Mouse (Mus musculus): ENCODE results near the gene Wdr86. TPM values are rescaled to one million over a fixed set of nuclear protein-coding genes. Genes with fewer than 3 reads are reported as not detected.

Wdr86 gene
- total and polyA plus RNA-seq, 2 experiments from 2014 or later: 6.7 to 16.5 TPM

GRCm38 (mm10) chr5:24719852-24720251 is 10.7 kb downstream of the Wdr86 start:
- 82% methylated on average over 3 of the region's 3 CpGs for WGBS
- H3K27me3 ChIP-seq (ENCODE audit: insufficient read depth, low read length): no peaks in the 10 kb centered on the region
- ATAC-seq (ENCODE audit: low FRiP score) (no peak), DNase-seq (ENCODE audit: low spot score) (no peak)
- no peak overlapping the region for H3K27ac ChIP-seq (ENCODE audit: low read depth, low read length)
- no peaks in the 10 kb centered on the region for H3K4me1 ChIP-seq (ENCODE audit: insufficient read depth, low read length)
- TF ChIP-seq CTCF (IDR thresholded peaks at IDR 0.05): no peak
- no peak overlapping the region for H3K4me3 ChIP-seq (ENCODE audit: low read depth, low read length)
- H3K36me3 ChIP-seq (ENCODE audit: insufficient read depth, low read length): no peaks in the 10 kb centered on the region
- H3K9ac ChIP-seq (replicated peaks; ENCODE audit: low read length, poor library complexity, severe bottlenecking): no peak overlapping the region
- H3K4me2 ChIP-seq (ENCODE audit: low read depth, low read length, poor library complexity, severe bottlenecking): no peak overlapping the region
- no peaks in the 10 kb centered on the region for H3K9me3 ChIP-seq (ENCODE audit: low read length)

GRCm38 (mm10) chr5:24718076-24718475 is 12.5 kb downstream of the Wdr86 start:
- Histone ChIP-seq H3K27ac (ENCODE audit: low read depth, low read length) (no peak overlapping the region), H3K4me3 (ENCODE audit: low read depth, low read length) (no peak overlapping the region), H3K36me3 (ENCODE audit: insufficient read depth, low read length) (no peaks in the 10 kb centered on the region), H3K9ac (replicated peaks; ENCODE audit: low read length, poor library complexity, severe bottlenecking) (no peak overlapping the region), H3K27me3 (ENCODE audit: insufficient read depth, low read length) (no peaks in the 10 kb centered on the region), H3K4me2 (ENCODE audit: low read depth, low read length, poor library complexity, severe bottlenecking) (no peak overlapping the region), H3K4me1 (ENCODE audit: insufficient read depth, low read length) (no peaks in the 10 kb centered on the region), H3K9me3 (ENCODE audit: low read length) (no peaks in the 10 kb centered on the region)
- ATAC-seq (ENCODE audit: low FRiP score) (no peak), DNase-seq (ENCODE audit: low spot score) (no peak)
- 92% methylated on average over 6 of the region's 6 CpGs for WGBS
- no peak for TF ChIP-seq CTCF (IDR thresholded peaks at IDR 0.05)

- Histone ChIP-seq H3K36me3 (ENCODE audit: insufficient read depth, low read length) (peaks cover 16% of the 10 kb centered on the region), H3K9me3 (ENCODE audit: low read length) (peaks cover 3% of the 10 kb centered on the region; the same call in 1 of the 2 replicates), H3K27me3 (ENCODE audit: insufficient read depth, low read length) (no peaks in the 10 kb centered on the region), H3K27ac (ENCODE audit: low read depth, low read length) (no peak overlapping the region), H3K4me1 (ENCODE audit: insufficient read depth, low read length) (no peaks in the 10 kb centered on the region), H3K9ac (replicated peaks; ENCODE audit: low read length, poor library complexity, severe bottlenecking) (no peak overlapping the region), H3K4me2 (ENCODE audit: low read depth, low read length, poor library complexity, severe bottlenecking) (no peak overlapping the region), H3K4me3 (ENCODE audit: low read depth, low read length) (no peak overlapping the region)
- DNase-seq (ENCODE audit: low spot score) (no peak), ATAC-seq (ENCODE audit: low FRiP score) (no peak)
- WGBS: 89% methylated on average over 6 of the region's 6 CpGs
- no peak for TF ChIP-seq CTCF (IDR thresholded peaks at IDR 0.05)
These were observed 16.5 kb downstream of the Wdr86 start for GRCm38 (mm10) chr5:24713987-24714386.

GRCm38 (mm10) chr5:24713199-24713598 is 17.3 kb downstream of the Wdr86 start:
- no peak overlapping the region for H3K4me3 ChIP-seq (ENCODE audit: low read depth, low read length)
- H3K9me3 ChIP-seq (ENCODE audit: low read length): peaks cover 3% of the 10 kb centered on the region; the same call in 1 of the 2 replicates
- H3K4me2 ChIP-seq (ENCODE audit: low read depth, low read length, poor library complexity, severe bottlenecking): no peak overlapping the region
- H3K9ac ChIP-seq (replicated peaks; ENCODE audit: low read length, poor library complexity, severe bottlenecking): no peak overlapping the region
- peaks cover 24% of the 10 kb centered on the region for H3K36me3 ChIP-seq (ENCODE audit: insufficient read depth, low read length)
- DNase-seq (ENCODE audit: low spot score): peak; percentile 90
- peak; percentile 57; the same call in 1 of the 2 replicates for ATAC-seq (ENCODE audit: low FRiP score)
- no peak for TF ChIP-seq CTCF (IDR thresholded peaks at IDR 0.05)
- no peak overlapping the region for H3K27ac ChIP-seq (ENCODE audit: low read depth, low read length)
- H3K27me3 ChIP-seq (ENCODE audit: insufficient read depth, low read length): no peaks in the 10 kb centered on the region
- 70% methylated on average over 2 of the region's 2 CpGs for WGBS
- H3K4me1 ChIP-seq (ENCODE audit: insufficient read depth, low read length): no peaks in the 10 kb centered on the region

GRCm38 (mm10) chr5:24711615-24712014 is 18.9 kb downstream of the Wdr86 start:
- peak; percentile 42 for TF ChIP-seq CTCF (IDR thresholded peaks at IDR 0.05)
- DNase-seq (ENCODE audit: low spot score): no peak
- H3K4me1 ChIP-seq (ENCODE audit: insufficient read depth, low read length): no peaks in the 10 kb centered on the region
- no peaks in the 10 kb centered on the region for H3K27me3 ChIP-seq (ENCODE audit: insufficient read depth, low read length)
- H3K9ac ChIP-seq (replicated peaks; ENCODE audit: low read length, poor library complexity, severe bottlenecking): no peak overlapping the region
- no peak overlapping the region for H3K27ac ChIP-seq (ENCODE audit: low read depth, low read length)
- no peak overlapping the region for H3K4me3 ChIP-seq (ENCODE audit: low read depth, low read length)
- H3K9me3 ChIP-seq (ENCODE audit: low read length): peaks cover 3% of the 10 kb centered on the region; the same call in 1 of the 2 replicates
- WGBS: 99% methylated on average over 6 of the region's 6 CpGs
- no peak overlapping the region for H3K4me2 ChIP-seq (ENCODE audit: low read depth, low read length, poor library complexity, severe bottlenecking)
- no peak for ATAC-seq (ENCODE audit: low FRiP score)
- peaks cover 40% of the 10 kb centered on the region for H3K36me3 ChIP-seq (ENCODE audit: insufficient read depth, low read length)

GRCm38 (mm10) chr5:24709962-24710361 is 20.6 kb downstream of the Wdr86 start:
- 58% methylated on average over 2 of the region's 2 CpGs for WGBS

More at GRCm38 (mm10) chr5:24709962-24710361, 20.6 kb downstream of the Wdr86 start:
- Histone ChIP-seq H3K4me1 (ENCODE audit: insufficient read depth, low read length) (no peaks in the 10 kb centered on the region), H3K4me2 (ENCODE audit: low read depth, low read length, poor library complexity, severe bottlenecking) (no peak overlapping the region), H3K36me3 (ENCODE audit: insufficient read depth, low read length) (peaks cover 54% of the 10 kb centered on the region), H3K27ac (ENCODE audit: low read depth, low read length) (no peak overlapping the region), H3K9ac (replicated peaks; ENCODE audit: low read length, poor library complexity, severe bottlenecking) (no peak overlapping the region), H3K9me3 (ENCODE audit: low read length) (peaks cover 3% of the 10 kb centered on the region; the same call in 1 of the 2 replicates), H3K4me3 (ENCODE audit: low read depth, low read length) (no peak overlapping the region), H3K27me3 (ENCODE audit: insufficient read depth, low read length) (no peaks in the 10 kb centered on the region)
- ATAC-seq (ENCODE audit: low FRiP score): no peak
- DNase-seq (ENCODE audit: low spot score): no peak
- no peak for TF ChIP-seq CTCF (IDR thresholded peaks at IDR 0.05)

Data from midbrain, postnatal 0 days (tissue).